Mouse (Mus musculus): ENCODE measurements around the gene Ces1g. TPM values are rescaled to one million over a fixed set of nuclear protein-coding genes. Genes with fewer than 3 reads are reported as not detected.

The Ces1g gene
- polyA plus RNA-seq, 1 experiment from 2014 or later: not detected

- Histone ChIP-seq H3K4me3 (ENCODE audit: low read depth, low read length) (no peak overlapping the region), H3K4me2 (ENCODE audit: low read length) (no peak overlapping the region), H3K27ac (ENCODE audit: low read length) (no peak overlapping the region), H3K9ac (ENCODE audit: low read depth, low read length) (no peak overlapping the region), H3K4me1 (ENCODE audit: control insufficient read depth, insufficient read depth, low read length) (no peaks in the 10 kb centered on the region), H3K36me3 (ENCODE audit: control insufficient read depth, insufficient read depth, low read length) (no peaks in the 10 kb centered on the region), H3K27me3 (ENCODE audit: control insufficient read depth, insufficient read depth, low read depth, low read length) (no peaks in the 10 kb centered on the region), H3K9me3 (replicated peaks; ENCODE audit: control insufficient read depth, low read length, poor library complexity, severe bottlenecking) (no peaks in the 10 kb centered on the region)
- WGBS: 90% methylated on average over 2 of the region's 2 CpGs
- no peak for ATAC-seq
Observed at GRCm38 (mm10) chr8:93283896-93284295, 53.2 kb downstream of the Ces1g start.

GRCm38 (mm10) chr8:93282349-93282748 is 54.8 kb downstream of the Ces1g start:
- no peaks in the 10 kb centered on the region for H3K4me1 ChIP-seq (ENCODE audit: control insufficient read depth, insufficient read depth, low read length)
- ATAC-seq: no peak
- no peak overlapping the region for H3K27ac ChIP-seq (ENCODE audit: low read length)

GRCm38 (mm10) chr8:93279556-93279955 is 57.6 kb downstream of the Ces1g start, which contains the start of gene Ces1f:
Gene Ces1f, minus strand, starts transcription at chr8:93279747.
- no peak within 1 kb of the TSS for H3K27ac ChIP-seq (ENCODE audit: low read length)
- H3K4me2 ChIP-seq (ENCODE audit: low read length): no peak within 1 kb of the TSS

More at GRCm38 (mm10) chr8:93282349-93282748, 54.8 kb downstream of the Ces1g start:
- H3K27me3 ChIP-seq (ENCODE audit: control insufficient read depth, insufficient read depth, low read depth, low read length): no peaks in the 10 kb centered on the region
- 60% methylated on average over 3 of the region's 3 CpGs for WGBS
- no peak overlapping the region for H3K4me2 ChIP-seq (ENCODE audit: low read length)
- no peaks in the 10 kb centered on the region for H3K36me3 ChIP-seq (ENCODE audit: control insufficient read depth, insufficient read depth, low read length)
- H3K4me3 ChIP-seq (ENCODE audit: low read depth, low read length): no peak overlapping the region
- H3K9me3 ChIP-seq (replicated peaks; ENCODE audit: control insufficient read depth, low read length, poor library complexity, severe bottlenecking): no peaks in the 10 kb centered on the region
- H3K9ac ChIP-seq (ENCODE audit: low read depth, low read length): no peak overlapping the region

GRCm38 (mm10) chr8:93278176-93278805 is 58.8 kb downstream of the Ces1g start:
- no peak for ATAC-seq
- Histone ChIP-seq H3K27ac (ENCODE audit: low read length) (no peak overlapping the region), H3K9me3 (replicated peaks; ENCODE audit: control insufficient read depth, low read length, poor library complexity, severe bottlenecking) (no peaks in the 10 kb centered on the region), H3K9ac (ENCODE audit: low read depth, low read length) (no peak overlapping the region), H3K4me1 (ENCODE audit: control insufficient read depth, insufficient read depth, low read length) (no peaks in the 10 kb centered on the region), H3K4me3 (ENCODE audit: low read depth, low read length) (no peak overlapping the region), H3K4me2 (ENCODE audit: low read length) (no peak overlapping the region), H3K27me3 (ENCODE audit: control insufficient read depth, insufficient read depth, low read depth, low read length) (no peaks in the 10 kb centered on the region), H3K36me3 (ENCODE audit: control insufficient read depth, insufficient read depth, low read length) (no peaks in the 10 kb centered on the region)
- WGBS: 75% methylated on average over 4 of the region's 4 CpGs

More at GRCm38 (mm10) chr8:93279556-93279955, 57.6 kb downstream of the Ces1g start, which contains the start of gene Ces1f:
- no peaks in the 10 kb centered on the region for H3K36me3 ChIP-seq (ENCODE audit: control insufficient read depth, insufficient read depth, low read length)
- H3K9ac ChIP-seq (ENCODE audit: low read depth, low read length): no peak within 1 kb of the TSS
- no peaks in the 10 kb centered on the region for H3K4me1 ChIP-seq (ENCODE audit: control insufficient read depth, insufficient read depth, low read length)
- ATAC-seq: no peak
- 100% methylated on average over 1 of the region's 1 CpGs for WGBS
- no peaks in the 10 kb centered on the region for H3K27me3 ChIP-seq (ENCODE audit: control insufficient read depth, insufficient read depth, low read depth, low read length)
- H3K4me3 ChIP-seq (ENCODE audit: low read depth, low read length): no peak within 1 kb of the TSS
- H3K9me3 ChIP-seq (replicated peaks; ENCODE audit: control insufficient read depth, low read length, poor library complexity, severe bottlenecking): no peaks in the 10 kb centered on the region

- Histone ChIP-seq H3K36me3 (ENCODE audit: control insufficient read depth, insufficient read depth, low read length) (no peaks in the 10 kb centered on the region), H3K4me1 (ENCODE audit: control insufficient read depth, insufficient read depth, low read length) (no peaks in the 10 kb centered on the region), H3K4me3 (ENCODE audit: low read depth, low read length) (no peak overlapping the region), H3K9me3 (replicated peaks; ENCODE audit: control insufficient read depth, low read length, poor library complexity, severe bottlenecking) (no peaks in the 10 kb centered on the region), H3K4me2 (ENCODE audit: low read length) (no peak overlapping the region), H3K27me3 (ENCODE audit: control insufficient read depth, insufficient read depth, low read depth, low read length) (no peaks in the 10 kb centered on the region), H3K27ac (ENCODE audit: low read length) (no peak overlapping the region), H3K9ac (ENCODE audit: low read depth, low read length) (no peak overlapping the region)
- WGBS: 91% methylated on average over 4 of the region's 4 CpGs
- no peak for ATAC-seq
Observed at GRCm38 (mm10) chr8:93274609-93275008, 62.5 kb downstream of the Ces1g start.

- ATAC-seq: no peak
- no peak overlapping the region for H3K4me3 ChIP-seq (ENCODE audit: low read depth, low read length)
- WGBS: 72% methylated on average over 3 of the region's 3 CpGs
- no peak overlapping the region for H3K27ac ChIP-seq (ENCODE audit: low read length)
- H3K9ac ChIP-seq (ENCODE audit: low read depth, low read length): no peak overlapping the region
- H3K27me3 ChIP-seq (ENCODE audit: control insufficient read depth, insufficient read depth, low read depth, low read length): no peaks in the 10 kb centered on the region
- no peaks in the 10 kb centered on the region for H3K36me3 ChIP-seq (ENCODE audit: control insufficient read depth, insufficient read depth, low read length)
- no peak overlapping the region for H3K4me2 ChIP-seq (ENCODE audit: low read length)
- no peaks in the 10 kb centered on the region for H3K4me1 ChIP-seq (ENCODE audit: control insufficient read depth, insufficient read depth, low read length)
- no peaks in the 10 kb centered on the region for H3K9me3 ChIP-seq (replicated peaks; ENCODE audit: control insufficient read depth, low read length, poor library complexity, severe bottlenecking)
Observed at GRCm38 (mm10) chr8:93273321-93273720, 63.8 kb downstream of the Ces1g start.

GRCm38 (mm10) chr8:93272686-93273085 is 64.4 kb downstream of the Ces1g start:
- no peak overlapping the region for H3K4me3 ChIP-seq (ENCODE audit: low read depth, low read length)
- no peak overlapping the region for H3K4me2 ChIP-seq (ENCODE audit: low read length)
- no peak overlapping the region for H3K27ac ChIP-seq (ENCODE audit: low read length)
- H3K9ac ChIP-seq (ENCODE audit: low read depth, low read length): no peak overlapping the region
- ATAC-seq: no peak
- WGBS: 86% methylated on average over 4 of the region's 4 CpGs
- no peaks in the 10 kb centered on the region for H3K9me3 ChIP-seq (replicated peaks; ENCODE audit: control insufficient read depth, low read length, poor library complexity, severe bottlenecking)
- no peaks in the 10 kb centered on the region for H3K27me3 ChIP-seq (ENCODE audit: control insufficient read depth, insufficient read depth, low read depth, low read length)
- no peaks in the 10 kb centered on the region for H3K36me3 ChIP-seq (ENCODE audit: control insufficient read depth, insufficient read depth, low read length)
- H3K4me1 ChIP-seq (ENCODE audit: control insufficient read depth, insufficient read depth, low read length): no peaks in the 10 kb centered on the region

GRCm38 (mm10) chr8:93261436-93261835 is 75.7 kb downstream of the Ces1g start:
- 79% methylated on average over 2 of the region's 2 CpGs for WGBS

GRCm38 (mm10) chr8:93252400-93252925 is 84.6 kb downstream of the Ces1g start:
- Histone ChIP-seq H3K4me2 (ENCODE audit: low read length) (no peak overlapping the region), H3K4me1 (ENCODE audit: control insufficient read depth, insufficient read depth, low read length) (no peaks in the 10 kb centered on the region), H3K36me3 (ENCODE audit: control insufficient read depth, insufficient read depth, low read length) (no peaks in the 10 kb centered on the region), H3K27me3 (ENCODE audit: control insufficient read depth, insufficient read depth, low read depth, low read length) (no peaks in the 10 kb centered on the region), H3K4me3 (ENCODE audit: low read depth, low read length) (no peak overlapping the region), H3K27ac (ENCODE audit: low read length) (no peak overlapping the region), H3K9ac (ENCODE audit: low read depth, low read length) (no peak overlapping the region), H3K9me3 (replicated peaks; ENCODE audit: control insufficient read depth, low read length, poor library complexity, severe bottlenecking) (no peaks in the 10 kb centered on the region)
- ATAC-seq: no peak
- 97% methylated on average over 1 of the region's 1 CpGs for WGBS

More at GRCm38 (mm10) chr8:93261436-93261835, 75.7 kb downstream of the Ces1g start:
- no peak for ATAC-seq
- H3K27me3 ChIP-seq (ENCODE audit: control insufficient read depth, insufficient read depth, low read depth, low read length): no peaks in the 10 kb centered on the region
- no peaks in the 10 kb centered on the region for H3K4me1 ChIP-seq (ENCODE audit: control insufficient read depth, insufficient read depth, low read length)
- H3K4me3 ChIP-seq (ENCODE audit: low read depth, low read length): no peak overlapping the region
- H3K4me2 ChIP-seq (ENCODE audit: low read length): no peak overlapping the region
- no peaks in the 10 kb centered on the region for H3K9me3 ChIP-seq (replicated peaks; ENCODE audit: control insufficient read depth, low read length, poor library complexity, severe bottlenecking)
- H3K9ac ChIP-seq (ENCODE audit: low read depth, low read length): no peak overlapping the region
- H3K36me3 ChIP-seq (ENCODE audit: control insufficient read depth, insufficient read depth, low read length): no peaks in the 10 kb centered on the region
- no peak overlapping the region for H3K27ac ChIP-seq (ENCODE audit: low read length)

All from midbrain, embryonic 16.5 days (tissue).